Mouse (Mus musculus) effector memory CD4-positive, alpha-beta T cell, adult 7 months (primary cell): ENCODE measurements around the gene Abcc12. TPM values are rescaled to one million over a fixed set of nuclear protein-coding genes. Genes with fewer than 3 reads are reported as not detected.

Source experiments
- polyA plus RNA-seq: library from polyadenylated mRNA; unstranded; fragments of 100-300 nt; shearing (Covaris generic); gene quantifications from one replicate; pipeline ENCODE4 v1.2.1, GENCODE M21; 2017

Gene Abcc12
- 0.07 TPM for polyA plus RNA-seq

DNA sequence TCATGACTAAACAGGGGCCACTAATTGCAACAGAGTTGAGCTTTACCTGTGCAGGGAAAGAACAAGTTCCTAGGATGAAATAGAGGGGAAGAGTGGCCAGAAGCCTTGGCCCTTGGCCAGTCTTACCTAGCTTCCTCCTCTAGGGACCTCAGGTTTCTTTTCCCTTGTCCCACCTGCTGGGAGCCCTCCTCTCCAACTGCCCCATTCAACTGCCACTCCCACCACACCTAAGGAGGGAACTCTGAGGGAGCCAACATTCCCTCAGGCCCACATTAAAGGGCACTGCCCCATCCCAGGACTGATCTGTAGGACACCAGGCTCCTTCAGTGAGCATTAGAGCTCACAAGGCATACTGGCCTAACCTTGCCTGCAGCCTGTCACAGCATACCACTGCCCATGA, at the start of gene Abcc12:
Gene Abcc12, minus strand, starts transcription at position 229 of the 400 bp plus-strand sequence.

DNA sequence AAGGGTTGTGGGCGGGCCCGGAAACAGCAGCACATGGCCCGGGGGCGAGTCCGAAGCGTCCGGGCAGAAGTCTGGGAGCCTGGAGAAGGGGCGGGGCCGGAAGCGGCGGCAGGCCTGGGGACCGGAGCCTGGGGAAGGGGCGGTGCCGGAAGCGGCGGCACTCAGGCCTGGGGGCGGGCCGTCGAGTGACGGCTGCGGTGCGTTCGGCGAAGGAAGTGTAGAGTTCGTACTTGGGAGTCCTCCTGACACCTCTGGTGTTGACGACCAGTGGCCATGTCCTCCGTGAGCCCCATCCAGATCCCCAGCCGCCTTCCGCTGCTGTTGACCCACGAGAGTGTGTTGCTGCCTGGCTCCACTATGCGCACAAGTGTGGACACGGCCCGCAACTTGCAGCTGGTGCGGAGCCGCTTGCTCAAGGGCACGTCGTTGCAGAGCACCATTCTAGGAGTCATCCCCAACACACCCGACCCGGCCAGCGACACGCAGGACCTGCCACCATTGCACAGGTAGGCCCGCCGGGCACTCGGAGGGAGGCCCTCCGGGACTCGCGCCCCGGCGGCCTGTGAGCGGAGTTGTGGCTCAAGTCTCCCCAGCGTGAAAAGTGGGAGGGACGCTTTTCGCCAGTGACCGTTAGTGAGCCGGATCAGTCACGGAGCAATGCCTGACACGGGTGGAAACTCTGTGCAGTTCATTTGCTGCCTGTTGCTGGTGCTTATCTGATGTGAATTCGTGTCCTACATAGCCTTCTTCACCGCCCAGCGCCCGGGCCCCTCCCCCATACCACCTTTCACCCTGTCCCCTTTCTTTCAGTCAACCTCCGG, 43.6 kb upstream of the Abcc12 start, which contains the start of gene Lonp2:
Gene Lonp2, plus strand, starts transcription at position 133 of the 821 bp plus-strand sequence.

Other genes with a start within 250 kb of the Abcc12 start
- 96.4 TPM for gene Lonp2, start 43.4 kb upstream of the Abcc12 start, polyA plus RNA-seq
- gene Gm10638, start 165.0 kb upstream of the Abcc12 start, polyA plus RNA-seq = 1.2 TPM
- 44.2 TPM for gene Siah1a, start 165.2 kb upstream of the Abcc12 start, polyA plus RNA-seq